Mouse (Mus musculus) CH12.LX (cell line): ENCODE data around the gene Hoxa7. TPM values are rescaled to one million over a fixed set of nuclear protein-coding genes. Genes with fewer than 3 reads are reported as not detected.

Experiments
- DNase-seq: peaks from one replicate; pipeline ENCODE4 v3.0.0-alpha.2; 2013; ENCODE audit errors: extremely low read depth
- H3K27ac ChIP-seq: 2 replicates; pipeline ENCODE4 v1.5.1; 2012; ENCODE audit warnings: low read depth, mild to moderate bottlenecking, control low read depth, moderate library complexity; ENCODE audit not compliant: insufficient read depth
- H3K27me3 ChIP-seq: replicated peaks from 2 replicates; pipeline ENCODE3; 2012; ENCODE audit warnings: inconsistent platforms
- H3K36me3 ChIP-seq, 2 experiments: replicated peaks in 1 of 2; 2 replicates each; pipeline versions ENCODE3 to v1.6.1; 2012; ENCODE audit warnings: inconsistent platforms in 1 of 2, low read length in 1 of 2, mild to moderate bottlenecking in 1 of 2, mixed read lengths in 1 of 2, moderate library complexity in 1 of 2; ENCODE audit not compliant: control insufficient read depth in 1 of 2, insufficient read depth in 1 of 2
- H3K4me1 ChIP-seq, 2 experiments: 2 replicates each; pipeline ENCODE4 v1.6.1; 2012; ENCODE audit warnings: inconsistent platforms in 1 of 2, moderate library complexity in 1 of 2; ENCODE audit not compliant: insufficient read depth in 2 of 2, control insufficient read depth in 1 of 2
- H3K4me2 ChIP-seq: 2 replicates; pipeline ENCODE4 v1.6.1; 2012; ENCODE audit warnings: low read depth, mild to moderate bottlenecking, control low read depth; ENCODE audit not compliant: poor library complexity, insufficient read depth, severe bottlenecking
- H3K4me3 ChIP-seq, 3 experiments: fragments of 150-350 bp in 1 of 3; sonication (generic) in 1 of 3; replicated peaks in 1 of 3; 2 replicates each; pipeline versions ENCODE3 to v1.5.1; 2011 to 2012; ENCODE audit warnings: low read depth in 2 of 3, low read length in 2 of 3, mild to moderate bottlenecking in 2 of 3, moderate library complexity in 2 of 3, control low read depth in 1 of 3, improper control_type of control experiment in 1 of 3, inconsistent platforms in 1 of 3, mixed read lengths in 1 of 3; ENCODE audit not compliant: poor library complexity in 1 of 3
- H3K79me2 ChIP-seq: replicated peaks from 2 replicates; pipeline ENCODE4 v1.6.1; 2012; ENCODE audit warnings: mild to moderate bottlenecking, moderate library complexity; ENCODE audit not compliant: control insufficient read depth, poor library complexity, insufficient read depth, severe bottlenecking; ENCODE audit errors: extremely low read depth
- H3K9ac ChIP-seq: 2 replicates; pipeline ENCODE4 v1.6.1; 2012; ENCODE audit warnings: low read depth, mild to moderate bottlenecking, control low read depth, moderate library complexity; ENCODE audit not compliant: insufficient read depth
- H3K9me3 ChIP-seq: replicated peaks from 2 replicates; pipeline ENCODE3; 2012; ENCODE audit warnings: low read length, inconsistent platforms, mixed read lengths
- CHD1 ChIP-seq: IDR thresholded peaks from 2 replicates; pipeline ENCODE4 v1.6.1; 2012; ENCODE audit warnings: low read depth, low read length, improper control_type of control experiment, inconsistent platforms
- CTCF ChIP-seq, 2 experiments: IDR thresholded peaks in 1 of 2; conservative IDR thresholded peaks in 1 of 2; 2 replicates each; pipeline ENCODE4 v1.5.1; 2011 to 2012; ENCODE audit warnings: low read depth in 2 of 2, low read length in 2 of 2, improper control_type of control experiment in 1 of 2, inconsistent platforms in 1 of 2, mild to moderate bottlenecking in 1 of 2, moderate library complexity in 1 of 2
- EP300 ChIP-seq: IDR thresholded peaks from 2 replicates; pipeline ENCODE4 v1.6.1; 2011; ENCODE audit warnings: low read length, improper control_type of control experiment
- ETS1 ChIP-seq: conservative IDR thresholded peaks from 2 replicates; pipeline ENCODE4 v1.6.1; 2012; ENCODE audit warnings: low read depth, mild to moderate bottlenecking, inconsistent platforms, low read length, improper control_type of control experiment, moderate library complexity
- HCFC1 ChIP-seq: IDR thresholded peaks from 2 replicates; pipeline ENCODE4 v1.6.1; 2012; ENCODE audit warnings: low read depth, mild to moderate bottlenecking, inconsistent platforms, low read length, improper control_type of control experiment
- IRF4 ChIP-seq: IDR thresholded peaks from 2 replicates; pipeline ENCODE4 v1.6.1; 2014; ENCODE audit warnings: low read depth, mild to moderate bottlenecking, inconsistent platforms, low read length, improper control_type of control experiment
- JUND ChIP-seq: conservative IDR thresholded peaks from 2 replicates; pipeline ENCODE4 v1.6.1; 2011; ENCODE audit warnings: low read depth, low read length, improper control_type of control experiment
- MAFK ChIP-seq: IDR thresholded peaks from 2 replicates; pipeline ENCODE4 v1.6.1; 2011; ENCODE audit warnings: low read length, improper control_type of control experiment; ENCODE audit not compliant: insufficient replicate concordance
- MAX ChIP-seq: IDR thresholded peaks from 2 replicates; pipeline ENCODE4 v1.6.1; 2011; ENCODE audit warnings: low read length, improper control_type of control experiment
- MEF2A ChIP-seq: IDR thresholded peaks from 2 replicates; pipeline ENCODE4 v1.6.1; 2014; ENCODE audit warnings: low read depth, mild to moderate bottlenecking, inconsistent platforms, low read length, improper control_type of control experiment, borderline replicate concordance
- MXI1 ChIP-seq: IDR thresholded peaks from 2 replicates; pipeline ENCODE4 v1.6.1; 2011; ENCODE audit warnings: mild to moderate bottlenecking, low read depth, low read length, improper control_type of control experiment
- MYC ChIP-seq: IDR thresholded peaks from 2 replicates; pipeline ENCODE4 v1.6.1; 2011; ENCODE audit warnings: low read depth, mild to moderate bottlenecking, improper control_type of control experiment, low read length
- NELFE ChIP-seq: IDR thresholded peaks from 2 replicates; pipeline ENCODE4 v1.6.1; 2011; ENCODE audit warnings: low read depth, low read length, improper control_type of control experiment
- NRF1 ChIP-seq: IDR thresholded peaks from 2 replicates; pipeline ENCODE4 v1.6.1; 2014; ENCODE audit warnings: low read depth, mild to moderate bottlenecking, inconsistent platforms, low read length, improper control_type of control experiment, moderate library complexity
- PAX5 ChIP-seq: IDR thresholded peaks from 2 replicates; pipeline ENCODE4 v1.6.1; 2012; ENCODE audit warnings: low read length, inconsistent platforms, mixed read lengths
- POLR2A ChIP-seq: IDR thresholded peaks from 2 replicates; pipeline ENCODE4 v1.6.1; 2011; ENCODE audit warnings: low read depth, mild to moderate bottlenecking, improper control_type of control experiment, low read length
- POLR2AphosphoS2 ChIP-seq: IDR thresholded peaks from 2 replicates; pipeline ENCODE4 v1.6.1; 2011; ENCODE audit warnings: low read depth, low read length, improper control_type of control experiment
- RAD21 ChIP-seq: IDR thresholded peaks from 2 replicates; pipeline ENCODE4 v1.6.1; 2011; ENCODE audit warnings: low read depth, mild to moderate bottlenecking, low read length, improper control_type of control experiment, moderate library complexity
- RCOR1 ChIP-seq: conservative IDR thresholded peaks from 2 replicates; pipeline ENCODE4 v1.6.1; 2012; ENCODE audit warnings: low read depth, mild to moderate bottlenecking, inconsistent platforms, low read length, improper control_type of control experiment
- SIN3A ChIP-seq: IDR thresholded peaks from 2 replicates; pipeline ENCODE4 v1.6.1; 2012; ENCODE audit warnings: low read length, improper control_type of control experiment, inconsistent platforms
- SMC3 ChIP-seq: IDR thresholded peaks from 2 replicates; pipeline ENCODE4 v1.6.1; 2011; ENCODE audit warnings: low read depth, low read length, improper control_type of control experiment
- TCF12 ChIP-seq: IDR thresholded peaks from 2 replicates; pipeline ENCODE4 v1.6.1; 2014; ENCODE audit warnings: low read depth, mild to moderate bottlenecking, inconsistent platforms, low read length, improper control_type of control experiment
- USF1 ChIP-seq: IDR thresholded peaks from 2 replicates; pipeline ENCODE4 v1.6.1; 2014; ENCODE audit warnings: low read depth, mild to moderate bottlenecking, inconsistent platforms, low read length, improper control_type of control experiment
- ZC3H11A ChIP-seq: IDR thresholded peaks from 2 replicates; pipeline ENCODE4 v1.6.1; 2012; ENCODE audit warnings: low read depth, mild to moderate bottlenecking, inconsistent platforms, low read length, improper control_type of control experiment
- ZKSCAN1 ChIP-seq: IDR thresholded peaks from 2 replicates; pipeline ENCODE4 v1.6.1; 2012; ENCODE audit warnings: low read depth, inconsistent platforms, low read length, improper control_type of control experiment, borderline replicate concordance
- ZMIZ1 ChIP-seq: IDR thresholded peaks from 2 replicates; pipeline ENCODE4 v1.6.1; 2012; ENCODE audit warnings: low read depth, mild to moderate bottlenecking, inconsistent platforms, low read length, improper control_type of control experiment
- ZNF384 ChIP-seq: IDR thresholded peaks from 2 replicates; pipeline ENCODE4 v1.6.1; 2012; ENCODE audit warnings: low read depth, low read length, improper control_type of control experiment, inconsistent platforms
- dilution Hi-C: fragments of 300-500 bp; cut with MboI; formaldehyde crosslinking; loops from 2 replicates; pipeline ENCODE4 v1.14.3; 2020; ENCODE audit warnings: low sequenced_read_pairs; ENCODE audit not compliant: extremely low pct_unique_long_range_greater_than_20kb, extremely low pct_ligation_motif_present
- in situ Hi-C: fragments of 300-500 bp; cut with MboI; formaldehyde crosslinking; loops from 3 replicates; pipeline ENCODE4 v1.14.3; 2019; ENCODE audit warnings: low sequenced_read_pairs, low pct_ligation_motif_present, low pct_unique_long_range_greater_than_20kb, mixed read lengths
- polyA plus RNA-seq: library from polyadenylated mRNA; unstranded; fragments of >175 nt; gene quantifications from 2 replicates; pipeline ENCODE4 v1.2.1, GENCODE M21; 2012; ENCODE audit warnings: low read depth; ENCODE audit not compliant: insufficient read length
- total RNA-seq, 2 experiments: library from RNA; depleted of rRNA; stranded (reverse); fragments of 300-350 nt in 1 of 2; fragments of >200 nt in 1 of 2; gene quantifications; 2 replicates each; pipeline ENCODE4 v1.2.3; 2012 to 2014

Gene Hoxa7
- total and polyA plus RNA-seq, 3 experiments, result 1.0 to 1.4 (median 1.1) TPM

GRCm38 (mm10) chr6:52185222-52185621 is 36.4 kb downstream of the Hoxa7 start:
- Histone ChIP-seq H3K9ac (no peak overlapping the region), H3K79me2 (no peaks in the 10 kb centered on the region), H3K27me3 (no peaks in the 10 kb centered on the region), H3K36me3 (peaks cover 0 to 2% of the 10 kb centered on the region in 2 experiments), H3K9me3 (no peaks in the 10 kb centered on the region), H3K4me3 (no peak overlapping the region), H3K4me2 (no peak overlapping the region), H3K27ac (no peak overlapping the region)
- no peak for DNase-seq
- dilution Hi-C loops (no loop called here), in situ Hi-C loops (no loop called here)
- TF ChIP-seq RCOR1, result no peak
- no peak for TF ChIP-seq MXI1
- TF ChIP-seq EP300, result no peak
- no peak for TF ChIP-seq ZKSCAN1
- no peak for TF ChIP-seq PAX5
- no peak for TF ChIP-seq CHD1
- TF ChIP-seq MEF2A, result no peak
- TF ChIP-seq ZC3H11A, result no peak
- no peak for TF ChIP-seq ETS1
- TF ChIP-seq MAFK, result no peak
- TF ChIP-seq, all 38 proteins: peak for 0
- no peaks in the 10 kb centered on the region for H3K4me1 ChIP-seq

GRCm38 (mm10) chr6:52184668-52185067 is 37.0 kb downstream of the Hoxa7 start:
- Histone ChIP-seq H3K9me3 (no peaks in the 10 kb centered on the region), H3K4me2 (no peak overlapping the region), H3K4me3 (no peak overlapping the region), H3K79me2 (no peaks in the 10 kb centered on the region), H3K36me3 (no peaks in the 10 kb centered on the region), H3K4me1 (no peaks in the 10 kb centered on the region), H3K27me3 (no peaks in the 10 kb centered on the region), H3K27ac (no peak overlapping the region), H3K9ac (no peak overlapping the region)
- in situ Hi-C loops (no loop called here), dilution Hi-C loops (no loop called here)
- no peak for DNase-seq
- no peak for TF ChIP-seq MAX
- TF ChIP-seq IRF4, result no peak
- no peak for TF ChIP-seq SMC3
- TF ChIP-seq MAFK, result no peak
- no peak for TF ChIP-seq RAD21
- no peak for TF ChIP-seq POLR2AphosphoS2
- TF ChIP-seq MYC, result no peak
- no peak for TF ChIP-seq POLR2A
- no peak for TF ChIP-seq EP300
- TF ChIP-seq SIN3A, result no peak
- no peak for TF ChIP-seq JUND
- no peak for TF ChIP-seq CTCF (conservative IDR thresholded peaks at IDR 0.05 in 1 of 2, IDR thresholded peaks at IDR 0.05 in 1 of 2; ENCODE audit: low read depth in 2 of 2, low read length in 2 of 2)
- TF ChIP-seq ZNF384, result no peak
- TF ChIP-seq TCF12, result no peak
- no peak for TF ChIP-seq NELFE
- no peak for TF ChIP-seq USF1
- no peak for TF ChIP-seq HCFC1
- TF ChIP-seq NRF1, result no peak
- TF ChIP-seq ZMIZ1, result no peak
